Mouse (Mus musculus) heart, postnatal 14 days (tissue): ENCODE results near the gene Ppp1r15a. TPM values are rescaled to one million over a fixed set of nuclear protein-coding genes. Genes with fewer than 3 reads are reported as not detected.
A peak's percentile ranks its signal among the peaks of the same experiment; 100 is the strongest.
"Not testable (repeated sequence)": the region's sequence is repeated elsewhere in the genome, so short reads cannot be mapped to it uniquely, and the experiment has no call there.

Source experiments
- DNase-seq, 2 experiments: peaks; one replicate each; pipeline ENCODE4 v3.0.0; 2021 to 2022
- intact Hi-C: fragments of 180-260 bp; cut with DNase I; formaldehyde crosslinking; loops from one replicate; pipeline ENCODE4 v1.15.1; 2025
- total RNA-seq, 2 experiments: library from RNA; stranded (reverse); gene quantifications; 2 replicates each; pipeline ENCODE4 v1.2.3; 2021

The Ppp1r15a gene
- total RNA-seq, 2 experiments from 2014 or later, result 21.7 to 32.8 TPM

DNA sequence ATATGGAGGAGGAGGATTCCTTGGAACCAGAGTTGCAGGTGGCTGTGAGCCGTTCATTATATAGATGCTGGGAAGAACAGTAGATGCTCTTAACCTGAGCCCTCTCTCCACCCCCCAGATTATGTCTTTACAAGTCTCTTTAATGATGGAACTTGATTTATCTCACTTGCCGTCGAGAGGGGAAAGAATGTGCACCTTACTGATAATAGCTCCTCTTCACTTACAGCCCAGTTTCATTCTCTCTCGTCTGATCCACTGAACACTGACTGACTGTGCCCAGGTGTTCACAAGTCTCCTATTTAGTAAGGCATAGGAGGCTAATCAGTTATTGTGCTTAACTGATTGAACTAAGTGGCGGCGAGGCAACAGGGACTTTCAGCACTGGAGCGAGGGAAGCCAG, 36.5 kb downstream of the Ppp1r15a start:
- intact Hi-C loops, result no loop called here
- no peak for DNase-seq

DNA sequence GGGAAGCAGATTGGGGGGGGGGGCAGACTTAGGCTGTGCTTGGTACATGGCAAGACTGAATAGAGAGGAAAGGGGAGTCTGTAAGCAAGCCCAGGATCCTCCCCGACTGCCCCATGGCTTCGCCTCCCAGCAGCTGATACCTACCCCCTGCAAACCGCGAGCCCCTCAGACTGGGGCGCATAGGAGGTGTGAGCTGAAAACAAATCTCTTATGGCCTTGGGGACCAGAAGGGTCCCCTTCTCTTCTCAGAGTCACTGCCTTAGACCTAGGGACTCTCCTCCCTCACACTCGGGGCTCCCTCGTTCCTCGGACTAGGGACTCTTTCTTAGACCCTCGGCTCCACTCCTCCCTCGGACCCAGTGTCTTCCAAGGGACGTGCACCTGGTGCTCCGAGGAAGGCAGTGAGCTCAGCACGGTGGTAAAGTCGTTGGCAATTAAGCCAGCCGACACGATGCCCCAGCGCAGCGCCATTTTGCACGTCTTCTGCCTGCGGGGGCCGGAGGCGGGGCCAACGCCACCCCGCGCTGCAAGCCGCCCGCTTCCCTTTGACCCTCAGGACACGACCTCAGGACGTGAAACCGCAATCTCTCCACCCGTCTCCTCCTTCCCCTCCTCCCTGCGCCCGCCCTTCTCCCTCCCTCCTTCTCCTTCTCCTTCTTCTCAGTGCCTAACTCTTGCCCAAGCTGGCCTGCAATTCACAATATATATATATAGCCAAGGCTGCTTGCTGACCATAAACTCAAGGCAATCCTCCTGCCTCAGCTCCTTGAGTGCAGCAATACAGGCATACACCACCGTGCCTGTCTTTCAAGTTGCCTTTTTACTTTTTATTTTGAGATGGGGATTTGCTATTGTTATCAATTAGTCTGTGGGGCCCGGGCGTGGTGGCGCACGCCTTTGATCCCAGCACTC, 37.5 kb downstream of the Ppp1r15a start, which contains the start of gene Dhdh:
TSS of gene Dhdh (minus strand) at position 513 of the 912 bp plus-strand sequence.
- peak; percentile 66 to 71 for DNase-seq
- intact Hi-C loops, result no loop called here

DNA sequence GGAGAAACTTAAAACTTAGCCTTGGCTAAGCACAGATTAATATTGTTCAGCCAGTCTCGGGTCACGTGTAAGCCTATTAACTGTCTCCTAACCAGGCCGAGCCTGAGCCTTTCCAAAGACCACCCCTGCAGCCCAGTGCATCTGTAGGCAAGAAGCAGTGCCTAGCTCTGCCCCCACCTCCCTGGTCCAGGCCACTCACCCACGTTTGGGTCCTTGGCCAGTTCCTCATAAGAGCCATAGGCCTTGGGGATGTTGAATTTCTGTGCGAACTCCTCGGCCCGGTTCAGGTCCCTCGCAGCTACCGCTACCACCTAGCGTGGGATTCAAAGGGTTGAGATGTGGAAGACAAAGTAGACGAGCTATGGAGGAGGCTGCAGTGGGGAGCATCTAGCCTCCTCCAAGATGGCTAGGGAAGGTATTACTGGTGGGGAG, 38.2 kb downstream of the Ppp1r15a start:
- intact Hi-C loops, result no loop called here
- no peak for DNase-seq

DNA sequence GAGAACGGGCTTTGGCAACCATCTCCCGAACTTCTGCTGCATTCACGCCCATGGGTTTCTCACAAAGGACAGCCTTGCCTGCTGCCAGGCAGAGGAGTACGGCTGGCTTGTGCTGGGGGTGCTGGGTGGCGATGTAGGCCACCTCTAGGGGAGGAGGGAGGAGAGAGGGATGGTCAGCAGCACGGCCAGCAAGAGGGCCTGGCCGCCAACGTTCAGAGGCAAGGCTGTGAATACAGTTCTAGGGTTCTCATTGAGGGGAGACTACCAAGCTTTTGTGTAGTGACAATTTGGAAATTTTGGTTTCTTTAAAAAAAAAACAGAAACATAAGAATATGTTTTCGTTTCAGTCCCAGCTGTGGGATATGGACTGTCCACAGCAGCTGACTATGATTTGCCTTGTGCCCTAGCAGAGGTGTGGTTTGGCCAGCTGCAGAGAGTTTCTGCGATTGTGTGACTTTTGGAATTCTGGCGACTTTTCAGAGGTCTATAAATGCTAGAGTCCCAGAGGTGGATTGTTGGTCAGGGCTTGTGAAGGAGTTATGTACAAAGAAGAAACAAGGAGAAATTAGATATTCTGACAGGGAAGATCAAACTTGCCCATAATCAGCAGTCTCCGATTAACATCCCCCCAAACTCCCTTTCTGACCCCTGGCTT, 39.2 kb downstream of the Ppp1r15a start, which contains the start of gene Gm45808:
TSS of gene Gm45808 (minus strand) at position 51 of the 655 bp plus-strand sequence.
- DNase-seq, result no peak
- intact Hi-C loops, result no loop called here

DNA sequence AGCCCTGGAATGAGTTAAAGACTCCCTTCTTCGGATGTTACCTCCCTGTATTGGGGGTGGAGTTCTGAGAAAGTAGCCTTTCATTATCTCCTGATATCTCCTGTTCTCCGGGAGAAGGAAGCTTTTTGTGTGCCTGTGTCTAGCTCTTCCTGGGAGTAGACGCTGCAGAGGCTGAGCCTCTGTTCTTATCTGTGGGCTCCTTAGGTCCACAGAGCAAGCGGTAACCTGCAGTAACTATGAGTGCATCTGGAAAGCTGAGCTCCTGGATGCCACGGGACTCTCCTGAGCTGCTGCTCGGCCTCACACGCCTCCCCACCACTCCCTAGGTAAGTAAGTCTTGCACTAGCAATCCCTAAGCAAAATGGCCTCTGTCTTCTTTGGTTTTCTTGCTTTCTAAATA, 39.9 kb downstream of the Ppp1r15a start:
- intact Hi-C loops, result no loop called here
- DNase-seq, result no peak

DNA sequence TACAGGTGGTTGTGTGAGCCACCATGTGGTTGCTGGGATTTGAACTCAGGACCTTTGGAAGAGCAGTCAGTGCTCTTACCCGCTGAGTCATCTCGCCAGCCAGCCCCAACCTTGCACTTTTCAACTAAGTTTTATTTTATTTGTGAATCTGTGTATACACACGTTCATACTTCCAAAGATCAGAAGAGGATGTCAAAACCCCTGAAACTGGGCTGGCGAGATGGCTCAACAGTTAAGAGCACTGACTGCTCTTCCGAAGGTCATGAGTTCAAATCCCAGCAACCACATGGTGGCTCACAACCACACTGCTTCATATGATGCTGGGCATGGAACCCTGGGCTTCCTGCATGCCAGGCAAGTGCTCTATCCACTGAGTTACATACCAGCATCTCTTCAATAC, 41.1 kb downstream of the Ppp1r15a start:
- not testable (repeated sequence) for DNase-seq

DNA sequence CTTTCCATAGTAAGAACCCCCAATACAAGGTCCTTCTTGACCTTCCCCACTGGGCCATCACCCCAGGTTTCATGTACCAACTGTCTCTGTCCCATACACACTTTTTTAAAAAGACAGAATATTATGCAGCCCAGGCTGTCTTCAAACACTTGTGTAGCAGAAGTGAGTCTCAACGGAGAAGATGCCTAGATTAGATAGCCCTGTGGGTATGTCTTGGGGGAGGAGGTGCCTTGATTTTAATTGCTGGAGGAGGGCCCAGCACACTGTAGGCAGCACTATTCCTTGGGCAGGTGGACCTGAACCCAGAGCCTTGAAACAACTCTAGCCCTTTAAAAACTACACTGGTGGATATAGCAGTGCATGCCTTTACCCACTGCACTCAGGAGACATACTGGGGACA, 43.9 kb downstream of the Ppp1r15a start:
- intact Hi-C loops, result no loop called here
- DNase-seq, result no peak

More for the DNA sequence above, 41.1 kb downstream of the Ppp1r15a start:
- intact Hi-C loops, result not testable (repeated sequence)

DNA sequence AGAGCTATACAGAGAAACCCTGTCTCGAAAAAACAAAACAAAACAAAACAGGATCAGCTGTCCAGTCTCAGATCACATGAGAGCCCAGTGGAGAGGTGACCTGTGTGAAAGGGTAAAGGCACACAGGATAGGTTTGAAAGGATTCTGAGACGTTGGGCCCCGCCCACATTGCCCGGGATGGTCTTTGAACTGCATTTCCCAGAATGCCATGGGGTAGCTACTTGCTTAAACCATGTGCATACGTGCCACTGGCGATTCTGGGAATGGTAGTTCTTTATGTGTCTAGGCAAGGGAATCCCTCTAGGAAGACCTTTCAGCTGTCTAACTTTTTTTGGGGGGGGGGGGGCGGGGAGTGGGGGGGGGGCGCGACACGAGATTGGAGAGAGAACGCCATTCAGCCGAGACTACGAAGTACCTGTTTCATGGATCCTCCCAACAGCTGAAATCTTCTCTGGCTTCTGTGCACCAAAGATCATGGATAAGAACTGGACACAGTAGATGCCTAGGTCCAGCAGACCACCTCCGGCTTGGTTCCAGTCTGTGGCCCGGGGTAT, 44.6 kb downstream of the Ppp1r15a start, which contains the start of gene Tulp2:
TSS of gene Tulp2 (plus strand) at position 504 of the 554 bp plus-strand sequence.
- DNase-seq, result peak; percentile 49 to 64
- intact Hi-C loops, result no loop called here

DNA sequence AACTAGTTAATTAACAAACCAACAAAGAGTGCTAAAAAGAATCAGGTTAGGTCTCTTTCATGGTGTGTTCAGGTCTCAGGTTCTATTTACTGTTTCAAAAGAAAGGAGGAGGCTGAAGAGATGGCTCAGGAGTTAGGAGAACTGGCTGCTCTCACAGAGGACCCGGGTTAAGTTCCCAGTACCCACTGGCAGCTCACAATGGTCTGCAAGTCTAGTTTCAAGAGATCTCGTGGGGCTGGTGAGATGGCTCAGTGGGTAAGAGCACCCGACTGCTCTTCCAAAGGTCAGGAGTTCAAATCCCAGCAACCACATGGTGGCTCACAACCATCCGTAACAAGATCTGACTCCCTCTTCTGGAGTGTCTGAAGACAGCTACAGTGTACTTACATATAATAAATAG, 45.8 kb downstream of the Ppp1r15a start:
- intact Hi-C loops, DNase-seq: not testable (repeated sequence)

DNA sequence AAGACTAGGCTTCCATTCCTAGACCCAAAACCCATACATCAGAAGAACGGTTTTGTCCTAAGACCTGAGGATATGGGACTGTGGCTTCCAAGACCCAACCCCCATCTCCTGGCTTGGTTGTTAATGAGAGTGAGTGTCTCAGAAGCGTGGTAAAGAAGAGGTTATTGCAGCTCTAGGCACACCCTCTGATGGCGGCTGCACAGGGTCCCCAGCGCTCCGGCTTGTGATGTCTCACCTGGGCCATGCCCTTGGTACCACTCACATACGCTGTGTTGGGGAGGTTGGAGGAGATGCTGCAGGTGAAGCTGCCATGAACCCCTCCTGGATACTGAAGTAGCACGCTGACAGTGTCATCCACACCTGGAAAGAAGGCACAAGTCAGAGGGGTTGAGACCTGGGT, 47.3 kb downstream of the Ppp1r15a start:
- intact Hi-C loops, result no loop called here
- no peak for DNase-seq

DNA sequence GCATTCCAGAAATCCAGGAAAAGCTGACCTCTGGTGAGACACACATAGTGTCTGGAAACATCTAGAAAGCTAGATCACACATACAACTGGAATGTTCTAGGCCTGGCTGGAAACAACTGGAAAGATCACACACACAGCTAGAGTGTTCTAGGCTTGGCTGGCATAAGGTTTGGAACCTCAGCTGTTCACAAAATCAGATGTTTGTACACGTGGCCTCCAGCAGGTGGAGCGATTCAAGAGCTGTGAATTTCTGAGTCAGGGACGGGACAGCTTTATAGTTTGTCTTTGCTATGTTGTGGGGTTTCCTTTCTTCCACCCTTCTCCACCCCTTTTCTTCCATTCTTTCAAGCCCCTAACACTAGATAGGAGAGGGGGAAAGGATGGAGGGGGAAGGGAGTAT, 49.1 kb downstream of the Ppp1r15a start:
- DNase-seq, result peak; percentile 65 to 75

DNA sequence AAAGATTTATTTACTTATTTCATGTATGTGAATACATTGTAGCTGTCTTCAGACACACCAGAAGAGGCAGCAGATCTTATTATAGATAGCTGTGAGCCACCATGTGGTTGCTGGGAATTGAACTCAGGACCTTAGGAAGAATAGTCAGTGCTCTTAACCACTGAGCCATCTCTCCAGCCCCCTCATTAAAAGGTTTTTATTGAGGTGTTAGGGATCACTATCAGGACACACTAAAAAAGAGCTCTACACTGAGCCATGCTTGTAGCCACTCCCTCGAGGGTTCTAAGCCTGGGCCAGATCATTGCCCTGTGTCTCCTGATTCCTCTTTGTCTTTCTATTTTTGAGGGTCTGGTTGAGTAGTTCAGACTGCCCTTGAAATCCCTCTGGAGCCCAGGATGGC, 49.6 kb downstream of the Ppp1r15a start:
- DNase-seq, result no peak
- intact Hi-C loops, result no loop called here

More for the DNA sequence above, 49.1 kb downstream of the Ppp1r15a start:
- intact Hi-C loops, result loop anchor here (1.0 kb wide), 1 partner anchor 84 kb away; no protein-coding TSS in a partner anchor

DNA sequence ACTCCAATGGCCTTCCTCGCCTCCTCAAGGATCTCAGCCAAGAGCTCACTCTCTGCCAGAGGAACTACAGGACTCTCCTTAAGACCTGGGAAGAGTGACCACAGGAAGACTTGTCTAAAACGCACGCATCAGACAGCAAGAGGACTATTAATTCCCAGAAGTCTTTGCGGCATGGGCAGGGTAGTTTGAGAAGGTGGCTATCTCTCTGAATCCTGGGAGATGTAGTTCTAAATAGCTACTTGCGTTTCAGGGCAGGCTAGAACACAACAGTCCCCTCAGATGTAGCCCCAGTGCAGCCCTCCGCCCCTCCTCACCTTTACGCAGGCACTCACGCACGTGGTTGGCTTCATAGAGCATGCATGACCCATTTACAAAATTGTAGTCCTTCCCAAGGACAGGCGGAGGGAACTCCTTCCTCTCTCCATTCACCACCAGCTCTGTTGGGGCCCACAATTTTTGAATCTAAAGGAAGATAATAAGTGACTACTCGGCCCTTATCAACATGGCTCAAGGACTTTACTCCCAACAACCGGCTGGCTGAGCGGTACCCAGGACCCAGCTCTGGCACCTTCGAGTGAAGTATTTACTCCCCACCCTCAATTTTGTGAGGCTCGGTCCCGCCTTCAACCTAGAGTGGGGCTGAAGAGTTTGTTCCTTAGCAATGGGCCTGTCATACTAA, 50.6 kb downstream of the Ppp1r15a start:
- no peak for DNase-seq
- intact Hi-C loops, result loop anchor here (2.0 kb wide), 1 partner anchor 47 kb away; no protein-coding TSS in a partner anchor

Other genes starting within 250 kb of the Ppp1r15a start
- gene Slc6a21, start 248.8 kb downstream of the Ppp1r15a start, total RNA-seq, result not detected
- 10 to 100 TPM; 20.8 to 22.3 TPM for gene Trpm4, start 192.5 kb downstream of the Ppp1r15a start, total RNA-seq
- gene Hrc, start 191.0 kb downstream of the Ppp1r15a start, total RNA-seq, result 100 to 1,000 TPM; 516 to 539 TPM
- under 1 TPM; 0.22 to 0.29 TPM for gene Ppfia3, start 159.2 kb downstream of the Ppp1r15a start, total RNA-seq
- gene Lin7b, start 155.7 kb downstream of the Ppp1r15a start, total RNA-seq, result under 1 TPM; 0.90 to 0.96 TPM
- 100 to 1,000 TPM; 126 to 138 TPM for gene Snrnp70, start 130.5 kb downstream of the Ppp1r15a start, total RNA-seq
- 1 to 10 TPM; 1.5 to 1.7 TPM for gene Kcna7, start 120.6 kb downstream of the Ppp1r15a start, total RNA-seq
- under 1 TPM in 1 of 2 experiments, not detected in 1; 0.14 TPM for gene Ntf5, start 112.6 kb downstream of the Ppp1r15a start, total RNA-seq
- not detected for gene Lhb, start 105.4 kb downstream of the Ppp1r15a start, total RNA-seq
- 10 to 100 TPM; 86.1 to 90.2 TPM for gene Gys1, start 91.4 kb downstream of the Ppp1r15a start, total RNA-seq
- 10 to 100 TPM; 25.3 to 26.3 TPM for gene Ruvbl2, start 88.2 kb downstream of the Ppp1r15a start, total RNA-seq
- gene Ftl1, start 66.4 kb downstream of the Ppp1r15a start, total RNA-seq, result 100 to 1,000 TPM; 231 to 265 TPM
- 10 to 100 TPM; 25.6 to 31.1 TPM for gene Bax, start 59.4 kb downstream of the Ppp1r15a start, total RNA-seq
- gene Tulp2, start 44.4 kb downstream of the Ppp1r15a start, total RNA-seq, result not detected
- gene Gm45808, start 39.5 kb downstream of the Ppp1r15a start, total RNA-seq, result 1 to 10 TPM; 2.8 to 4.6 TPM
- gene Dhdh, start 37.5 kb downstream of the Ppp1r15a start, total RNA-seq, result 1 to 10 TPM; 4.5 to 6.0 TPM
- 100 to 1,000 TPM; 116 to 137 TPM for gene Nucb1, start 15.9 kb downstream of the Ppp1r15a start, total RNA-seq
- 1 to 10 TPM; 1.9 to 2.1 TPM for gene Plekha4, start 62 bp upstream of the Ppp1r15a start, total RNA-seq
- gene Hsd17b14, start 28.6 kb upstream of the Ppp1r15a start, total RNA-seq, result under 1 TPM; 0.19 to 0.39 TPM
- 10 to 100 TPM; 85.5 to 94.6 TPM for gene Bcat2, start 43.9 kb upstream of the Ppp1r15a start, total RNA-seq
- not detected for gene Fgf21, start 89.2 kb upstream of the Ppp1r15a start, total RNA-seq
- gene Fut1, start 91.0 kb upstream of the Ppp1r15a start, total RNA-seq, result under 1 TPM in 1 of 2 experiments, not detected in 1; 0.12 TPM
- under 1 TPM; 0.54 to 0.67 TPM for gene Izumo1, start 95.5 kb upstream of the Ppp1r15a start, total RNA-seq
- gene Rasip1, start 101.2 kb upstream of the Ppp1r15a start, total RNA-seq, result 10 to 100 TPM; 42.6 to 42.8 TPM
- 1 to 10 TPM; 6.4 to 6.9 TPM for gene Mamstr, start 113.7 kb upstream of the Ppp1r15a start, total RNA-seq
- under 1 TPM; 0.37 to 0.69 TPM for gene Fut2, start 140.1 kb upstream of the Ppp1r15a start, total RNA-seq
- under 1 TPM; 0.12 to 0.24 TPM for gene Ntn5, start 157.8 kb upstream of the Ppp1r15a start, total RNA-seq
- under 1 TPM in 1 of 2 experiments, not detected in 1; 0.12 TPM for gene Sec1, start 168.1 kb upstream of the Ppp1r15a start, total RNA-seq
- gene Car11, start 173.6 kb upstream of the Ppp1r15a start, total RNA-seq, result 1 to 10 TPM; 4.3 to 6.6 TPM
- 10 to 100 TPM; 24.7 to 27.1 TPM for gene Dbp, start 178.8 kb upstream of the Ppp1r15a start, total RNA-seq
- 100 to 1,000 TPM; 552 to 626 TPM for gene Rpl18, start 189.2 kb upstream of the Ppp1r15a start, total RNA-seq
- 10 to 100 TPM; 17.5 to 18.8 TPM for gene Sphk2, start 191.7 kb upstream of the Ppp1r15a start, total RNA-seq
- under 1 TPM; 0.17 to 0.24 TPM for gene Fam83e, start 194.9 kb upstream of the Ppp1r15a start, total RNA-seq
- gene Spaca4, start 199.5 kb upstream of the Ppp1r15a start, total RNA-seq, result not detected